Mouse (Mus musculus) retina, embryonic 14.5 days (tissue): ENCODE measurements around the gene Dph2.

Experiments
- DNase-seq: peaks from one replicate; pipeline ENCODE4 v3.0.0-alpha.2; 2015; ENCODE audit warnings: low spot score

Dph2 gene

DNA sequence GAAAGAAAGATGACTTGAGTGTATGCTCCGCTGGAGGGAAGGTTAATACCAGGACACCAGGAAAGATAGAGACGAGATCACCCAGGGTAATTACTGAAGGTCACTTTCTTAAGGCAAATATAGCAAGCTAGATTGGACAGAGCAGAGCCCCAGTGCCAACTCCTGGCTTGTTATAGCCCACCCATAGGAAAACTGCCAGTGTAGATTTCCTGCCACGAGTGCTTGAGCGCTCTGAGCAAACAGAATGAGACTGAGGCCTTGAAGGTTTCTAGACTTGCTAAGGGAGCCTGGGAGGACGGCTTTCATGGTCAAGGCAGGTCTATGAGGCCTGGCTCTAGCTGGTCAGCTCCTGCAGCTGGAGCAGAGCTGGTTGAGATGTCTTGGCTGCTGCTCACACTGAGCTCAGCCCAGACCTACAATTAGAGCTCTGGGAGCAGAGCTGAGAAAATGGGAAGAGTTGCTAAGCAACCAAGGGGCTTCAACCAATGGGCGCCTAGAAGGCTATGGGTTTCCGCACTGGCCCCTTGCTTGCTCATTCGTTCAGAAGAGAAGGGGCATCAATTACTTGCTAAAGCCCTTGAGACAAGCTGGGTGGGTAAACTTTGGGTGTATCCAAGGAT lies 17.1 kb upstream of the Dph2 start:
- DNase-seq = peak; percentile 47

GRCm38 (mm10) chr4:117906196-117906595 lies 14.4 kb upstream of the Dph2 start:
- no peak for DNase-seq

- no peak for DNase-seq
These were observed 12.9 kb upstream of the Dph2 start for GRCm38 (mm10) chr4:117904761-117905160.

DNA sequence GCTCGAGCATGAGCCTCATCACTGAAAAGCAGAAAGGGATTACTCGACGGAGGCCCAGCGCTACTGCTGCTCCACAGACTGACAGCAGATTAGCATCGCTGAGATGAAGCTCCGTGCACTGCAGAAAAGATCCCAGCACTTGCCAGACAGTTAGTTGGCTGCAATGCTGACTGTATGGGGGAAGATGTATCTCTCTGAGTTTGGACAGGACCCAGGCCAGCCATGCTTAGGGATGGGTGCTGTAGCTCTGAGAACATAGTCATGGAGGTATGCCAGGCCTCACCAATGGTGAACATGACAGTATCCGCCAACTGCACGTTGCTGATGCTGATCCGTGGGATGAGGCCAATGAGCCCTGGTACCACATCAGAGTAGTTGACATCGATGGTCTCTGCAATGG lies 12.3 kb upstream of the Dph2 start:
- no peak for DNase-seq

- no peak for DNase-seq
These were observed 6.3 kb upstream of the Dph2 start for GRCm38 (mm10) chr4:117898111-117898510.

- no peak for DNase-seq
These were observed 4.2 kb upstream of the Dph2 start for GRCm38 (mm10) chr4:117896031-117896430.

DNA sequence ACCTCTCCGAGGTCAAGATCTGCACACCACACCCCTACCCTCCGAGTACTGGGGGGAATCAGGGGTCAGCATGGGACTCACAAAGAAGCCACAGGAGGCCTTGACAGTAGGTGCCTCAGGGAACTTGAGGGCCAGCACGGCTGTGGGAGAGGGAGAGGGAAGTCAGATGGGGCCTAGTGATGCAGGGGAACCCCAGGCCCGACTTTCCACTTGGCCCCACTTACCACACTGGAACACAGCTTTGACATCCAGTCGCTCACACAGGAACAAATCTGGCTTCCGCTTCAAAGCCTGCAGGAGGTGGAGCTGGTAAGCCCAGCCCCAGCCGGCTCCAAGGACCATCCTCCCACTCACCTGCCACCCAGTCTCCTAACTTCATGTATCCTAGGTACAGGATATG lies 3.5 kb upstream of the Dph2 start:
- no peak for DNase-seq

DNA sequence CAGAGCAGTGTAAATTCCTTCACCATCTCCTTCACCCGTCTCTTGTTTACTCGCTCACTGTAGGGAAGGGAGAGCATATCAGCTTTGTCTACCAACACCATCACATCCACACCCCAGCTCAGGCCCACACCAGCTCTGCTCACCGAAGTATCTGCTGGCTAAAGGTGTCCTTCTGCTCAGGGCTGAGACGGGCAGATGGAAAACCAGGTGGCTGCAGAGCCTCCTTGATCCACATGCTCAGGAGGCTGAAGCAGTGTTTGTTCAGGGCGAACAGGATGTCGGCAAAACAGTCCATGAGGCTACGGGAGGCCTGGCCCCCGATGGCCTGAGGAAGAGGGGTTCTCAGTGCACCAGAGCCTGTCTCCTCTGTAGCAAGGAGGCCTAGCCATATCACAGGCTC lies 2.8 kb upstream of the Dph2 start:
- no peak for DNase-seq

DNA sequence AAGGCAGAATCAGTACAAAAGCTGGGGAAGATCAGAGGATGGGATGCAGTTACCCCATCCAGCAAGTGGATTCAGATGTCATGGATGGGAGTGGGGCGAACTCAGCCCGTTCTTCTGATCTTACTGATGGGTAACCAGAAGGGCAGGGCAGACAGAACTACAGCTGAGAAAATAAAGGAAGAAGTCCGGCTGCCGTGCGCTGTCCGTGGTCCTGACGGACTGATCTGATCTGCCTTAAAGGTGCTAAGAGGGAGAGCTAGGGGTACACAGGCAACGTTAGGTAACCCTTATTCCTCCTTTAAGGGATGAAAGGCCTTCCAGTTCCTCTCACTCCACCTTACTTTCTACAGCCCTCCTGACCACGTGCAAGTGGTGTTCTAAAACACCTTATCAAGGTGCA lies 1.5 kb upstream of the Dph2 start:
- DNase-seq = peak; percentile 63

DNA sequence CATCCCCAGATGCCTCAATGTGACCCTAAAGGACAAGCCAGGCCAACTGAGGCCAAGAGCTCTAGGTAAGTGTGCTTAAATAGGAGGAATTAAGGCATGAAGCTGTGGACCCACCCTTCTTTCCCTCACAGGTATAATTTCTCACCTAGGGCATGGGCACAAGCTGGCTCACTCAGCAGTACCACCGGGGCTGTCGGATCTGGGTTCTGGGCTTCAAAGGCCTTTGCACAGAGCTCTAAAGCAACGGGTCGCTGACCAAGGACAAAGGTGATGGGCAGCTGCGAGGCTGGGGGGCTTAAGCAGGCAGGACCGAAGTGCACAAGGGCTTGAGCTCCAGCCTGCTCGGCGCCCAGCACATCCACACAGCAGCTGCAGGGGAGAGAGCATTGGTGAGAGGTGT lies 1.1 kb downstream of the Dph2 start:
- no peak for DNase-seq

DNA sequence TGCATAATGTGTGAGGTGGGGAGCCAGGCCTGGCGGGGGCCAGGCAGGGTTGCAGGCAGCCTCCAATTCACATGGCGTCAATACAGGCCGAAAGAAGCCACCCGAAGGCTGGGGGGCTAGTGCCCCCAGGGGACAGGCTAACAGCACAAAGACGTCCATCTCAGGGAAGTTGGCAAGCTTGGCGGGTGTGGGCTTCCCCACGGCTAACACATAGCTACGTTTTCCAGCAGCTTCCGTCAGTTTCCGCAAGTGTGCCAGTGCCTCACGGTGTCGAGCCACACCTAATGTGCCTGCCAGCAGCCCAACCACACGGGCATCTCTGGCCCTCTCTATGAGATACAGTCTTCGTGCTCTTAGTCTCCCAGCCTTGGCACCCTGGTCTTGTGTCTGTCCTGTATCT lies 1.8 kb downstream of the Dph2 start:
- no peak for DNase-seq

DNA sequence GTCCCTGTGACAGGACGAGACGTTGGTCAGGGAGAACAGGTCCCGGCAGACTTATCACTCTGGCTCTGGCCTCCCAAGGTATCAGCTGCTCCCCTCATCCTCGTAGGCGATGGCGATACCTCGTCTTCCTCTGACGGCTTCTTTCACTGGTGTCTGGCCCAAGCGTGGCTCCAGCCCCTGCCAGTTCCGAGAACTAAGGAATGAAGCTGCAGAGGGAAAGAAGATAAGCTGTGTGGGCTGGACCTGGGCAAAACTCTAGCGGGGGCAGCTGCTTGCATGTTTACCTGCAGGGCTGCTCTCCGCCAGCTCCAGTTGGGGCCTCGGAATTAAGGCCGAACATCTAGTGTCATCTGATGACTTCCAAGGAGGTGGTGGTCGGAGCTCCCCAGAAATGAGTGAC lies 2.4 kb downstream of the Dph2 start:
- DNase-seq = no peak

DNA sequence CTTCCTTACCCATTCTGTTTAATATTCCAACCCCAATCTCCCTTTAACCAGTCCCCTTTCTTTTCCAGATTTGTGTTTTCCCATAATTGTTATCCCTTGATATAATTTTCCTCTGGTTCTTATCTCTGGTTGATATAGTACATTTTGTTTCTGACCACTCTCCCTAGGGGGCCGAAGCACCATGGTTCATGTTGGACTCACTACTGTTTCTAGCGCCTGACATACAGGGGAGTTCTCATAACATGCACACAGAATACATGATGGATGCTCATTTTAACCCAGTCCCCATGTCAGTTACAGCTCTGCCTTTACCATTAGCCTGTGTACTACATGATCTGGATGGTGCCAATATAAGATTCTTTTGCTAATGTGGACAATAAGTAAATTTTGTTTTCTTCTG lies 3.9 kb downstream of the Dph2 start:
- no peak for DNase-seq

DNA sequence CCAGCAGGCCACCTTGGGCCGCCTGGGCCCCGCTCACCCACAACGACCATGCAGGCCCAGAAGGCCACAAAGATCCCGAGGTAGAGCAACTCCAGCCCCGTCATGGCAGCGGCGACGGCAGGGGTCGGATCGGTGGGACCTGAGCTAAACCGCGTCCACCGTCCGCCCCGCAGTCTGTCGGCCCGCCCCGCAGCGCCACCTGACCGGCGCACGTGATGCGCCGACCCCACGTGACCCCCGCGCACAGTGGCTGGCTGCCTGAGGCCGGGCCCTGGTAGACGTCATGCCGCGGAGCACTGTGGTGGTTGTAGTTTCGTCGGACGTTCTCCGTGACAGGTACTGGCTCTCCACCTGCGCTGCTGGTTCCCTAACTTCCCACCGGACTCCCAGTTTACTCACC lies 4.7 kb downstream of the Dph2 start, which contains the start of gene Atp6v0b:
Gene Atp6v0b (minus strand): TSS at position 201 of the 400 bp plus-strand sequence.
- DNase-seq = peak; percentile 92

- peak; percentile 10 for DNase-seq
These were observed 5.2 kb downstream of the Dph2 start for GRCm38 (mm10) chr4:117886644-117887043.

DNA sequence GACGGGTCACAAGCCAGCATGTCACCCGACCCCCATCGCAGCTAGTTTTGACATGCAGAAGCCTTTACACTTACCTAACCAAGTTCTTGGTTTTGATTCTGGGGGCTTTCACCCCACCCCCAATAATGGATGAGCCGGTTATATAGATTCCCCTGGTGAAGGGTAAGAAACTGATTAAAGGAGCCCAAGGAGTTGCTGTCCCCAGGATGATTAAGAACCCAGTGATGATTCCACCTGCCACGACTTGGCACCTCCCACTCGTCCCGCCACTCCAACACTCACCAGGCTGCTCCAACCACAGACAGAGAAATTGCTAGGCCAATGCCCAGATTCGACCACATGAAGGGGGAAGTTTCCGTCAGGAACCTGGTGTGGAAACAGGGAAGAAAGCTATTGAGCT lies 5.8 kb downstream of the Dph2 start:
- DNase-seq = no peak

- no peak for DNase-seq
These were observed 6.7 kb downstream of the Dph2 start for GRCm38 (mm10) chr4:117885093-117885492.

DNA sequence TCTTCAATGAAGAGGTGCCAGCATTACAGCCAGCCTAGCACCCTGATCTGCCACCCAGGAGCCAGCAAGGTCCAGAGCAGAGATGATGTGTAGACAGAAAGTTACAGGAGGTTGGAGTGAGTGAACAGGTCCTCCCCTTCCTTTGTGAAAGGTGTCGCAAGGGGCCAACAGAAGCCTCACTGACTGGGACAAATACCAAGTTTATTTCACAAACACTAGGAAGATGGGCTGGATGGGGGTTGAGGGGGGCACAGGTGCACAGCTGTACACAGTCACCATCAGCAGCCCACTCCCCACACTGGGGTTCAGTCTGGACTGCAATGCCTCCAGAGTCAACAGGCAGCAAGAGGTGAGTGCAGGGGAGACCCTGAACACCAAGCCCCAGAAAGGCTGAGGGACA lies 7.7 kb downstream of the Dph2 start:
- DNase-seq = no peak

DNA sequence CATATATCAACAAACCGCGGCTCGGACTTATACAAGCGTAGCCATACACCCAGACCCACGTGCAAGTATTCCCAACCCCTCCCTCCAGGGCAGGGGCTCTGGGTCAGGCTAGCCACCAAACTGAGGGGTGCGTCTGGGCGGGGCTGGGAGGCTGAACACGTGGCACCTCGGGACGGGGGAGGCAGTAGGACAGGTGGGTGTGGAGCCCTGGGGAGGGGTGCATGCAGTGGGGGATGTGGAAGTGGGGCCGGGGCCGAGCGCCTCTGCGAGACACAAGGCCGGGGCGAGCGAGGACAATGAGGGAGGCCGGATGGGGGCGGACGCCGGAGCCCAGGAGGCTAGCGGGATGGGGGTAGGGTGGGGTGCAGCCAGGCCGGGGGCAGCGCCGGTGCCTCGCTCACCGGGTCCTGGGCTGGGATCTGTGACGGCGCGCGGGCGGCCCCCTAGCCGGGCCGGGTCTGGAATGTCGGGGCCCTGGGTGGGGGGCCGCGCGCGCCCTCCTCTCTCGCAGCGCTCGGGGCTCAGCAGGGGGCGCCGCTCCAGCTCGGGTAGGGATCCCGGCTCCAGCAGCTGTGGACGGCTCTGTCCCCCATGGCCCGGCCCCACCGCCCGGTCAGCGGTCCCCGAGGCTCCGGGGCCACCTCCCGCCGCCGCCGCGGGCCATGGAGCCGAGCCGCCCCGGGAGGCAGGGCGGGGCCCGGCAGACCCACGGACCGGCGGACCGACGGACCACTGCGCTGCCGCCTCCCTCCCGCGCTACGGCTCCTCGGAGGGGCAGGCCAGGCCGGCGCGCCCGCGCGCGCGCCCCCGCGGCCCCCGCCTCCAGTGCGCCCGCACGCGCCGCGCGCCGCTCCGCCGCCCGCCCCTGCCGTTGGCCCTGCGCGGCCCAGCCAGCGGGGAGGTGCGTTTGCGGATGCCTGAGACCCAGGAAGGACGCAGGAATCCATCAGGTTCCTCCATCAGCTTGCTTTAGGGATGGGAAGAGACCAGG lies 8.8 kb downstream of the Dph2 start, which contains the start of gene B4galt2:
Gene B4galt2 (minus strand): TSS at position 787 of the 991 bp plus-strand sequence.
- DNase-seq = peak; percentile 64

DNA sequence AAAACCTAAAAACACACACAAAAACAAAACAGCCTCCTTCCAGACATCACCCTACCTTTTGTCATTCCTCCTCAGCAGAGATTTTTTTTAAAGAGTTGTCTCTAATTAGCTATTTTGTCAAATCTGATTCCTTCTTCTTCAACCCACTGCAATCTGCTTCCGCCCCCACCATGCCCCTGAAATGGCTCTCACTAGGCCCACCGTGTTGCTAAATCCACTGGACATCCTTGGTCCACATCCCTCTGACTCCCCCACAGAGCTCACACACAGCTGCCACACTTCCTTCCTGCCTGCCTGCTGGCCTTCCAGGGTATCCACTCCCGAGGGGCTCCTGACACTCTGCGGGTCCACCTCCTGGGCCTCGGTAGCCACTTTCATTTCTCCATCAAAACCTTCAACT lies 13.1 kb downstream of the Dph2 start:
- no peak for DNase-seq

DNA sequence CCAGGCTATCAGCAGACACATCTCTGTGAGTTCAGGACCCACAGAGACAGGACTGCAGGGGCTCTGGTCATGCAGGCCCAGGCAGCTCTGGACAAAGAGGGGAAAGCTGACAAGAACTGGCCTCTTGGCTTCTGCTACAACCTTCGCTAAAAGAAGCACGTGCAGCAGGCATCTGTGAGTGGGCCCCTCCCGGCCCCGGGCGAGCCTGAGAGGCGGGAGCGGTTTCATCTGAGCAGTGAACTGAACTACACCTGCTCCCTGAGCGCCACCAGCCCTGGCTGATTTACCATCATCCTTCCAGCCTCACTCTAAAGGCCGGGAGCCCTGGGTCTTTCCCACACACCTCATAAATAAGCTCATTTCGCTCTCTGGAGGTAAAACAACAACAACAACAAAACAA lies 13.5 kb downstream of the Dph2 start:
- DNase-seq = no peak

DNA sequence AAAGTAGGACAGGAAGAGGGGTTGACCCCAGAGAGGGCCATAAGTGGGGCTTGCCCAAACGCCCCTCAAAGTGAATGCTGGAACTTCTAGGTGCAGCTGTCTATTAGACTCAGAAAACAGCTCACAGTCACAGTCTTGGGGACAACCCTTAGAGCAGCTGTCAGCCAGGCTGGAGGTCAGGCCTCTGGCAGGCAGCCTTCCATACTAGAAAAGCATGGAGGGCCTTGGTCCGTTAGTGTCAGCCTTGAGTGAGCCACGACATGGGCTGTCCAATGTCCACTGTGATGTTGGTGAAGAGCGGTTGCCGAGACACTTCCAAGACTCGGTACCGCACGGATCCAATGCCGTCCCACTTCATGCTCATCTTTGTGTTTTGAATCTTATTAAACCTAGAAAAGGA lies 18.2 kb downstream of the Dph2 start:
- DNase-seq = no peak

DNA sequence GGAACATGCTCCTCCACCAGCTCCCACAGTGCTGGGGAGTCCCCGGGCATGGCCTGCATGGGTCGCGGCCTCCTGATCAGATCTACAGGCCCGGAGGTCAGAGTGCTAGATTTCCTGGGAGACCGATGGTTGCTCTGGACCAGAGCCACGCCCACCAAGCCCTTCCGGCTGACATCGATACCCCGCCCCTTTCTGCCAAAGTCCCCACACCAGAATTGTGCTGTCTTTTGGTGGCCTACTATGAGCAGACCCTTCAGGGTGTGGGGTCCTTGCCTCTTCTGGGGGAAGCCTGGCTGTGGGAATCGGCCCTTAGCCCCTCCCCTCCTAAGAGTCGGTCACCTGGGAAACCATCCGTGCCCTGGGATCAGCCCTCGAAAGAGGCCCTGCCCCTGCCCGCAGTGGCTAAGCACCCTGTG lies 19.4 kb downstream of the Dph2 start, which contains the start of gene Ccdc24:
Gene Ccdc24 (minus strand): TSS at position 87 of the 416 bp plus-strand sequence.
- DNase-seq = peak; percentile 58
